Mouse (Mus musculus): ENCODE results near the gene Aldh3a1.

- no peak for TF ChIP-seq CTCF (IDR thresholded peaks at IDR 0.05; ENCODE audit: insufficient read depth, low read length)
- TF ChIP-seq POLR2A (IDR thresholded peaks at IDR 0.05; ENCODE audit: borderline replicate concordance, extremely low read depth, low read depth, low read length), result no peak
Measured at GRCm38 (mm10) chr11:61252807-61253206, 45.5 kb downstream of the Aldh3a1 start.

All from lung, adult 2 months (tissue).